ENCODE assay signal across 31 mouse cellular contexts in the genomic region with DNA sequence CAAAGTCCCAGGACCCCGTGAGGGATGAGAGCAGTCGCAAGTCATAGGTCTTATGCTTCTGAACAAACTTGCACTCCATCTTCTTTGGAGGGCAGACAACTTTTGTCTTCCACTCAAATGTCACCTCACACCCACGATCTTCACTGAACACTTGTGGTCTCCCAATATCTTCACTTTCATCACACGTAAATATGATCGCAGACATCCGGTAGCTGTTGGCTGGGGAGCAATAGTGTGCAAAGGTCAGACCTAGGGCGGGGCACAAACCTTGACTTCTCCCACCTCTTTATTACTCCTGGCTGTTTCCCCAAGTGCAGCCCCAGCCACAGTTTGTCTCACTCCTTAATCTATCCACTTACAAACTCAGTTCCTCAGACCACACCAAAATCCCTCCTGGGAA. TPM values are rescaled to one million over a fixed set of nuclear protein-coding genes. Genes with fewer than 3 reads are reported as not detected.
DNase-seq lines count a peak whose midpoint lies in the region; ATAC-seq and TF ChIP-seq lines count a peak whose summit lies in the region.
"Had no signal": no experiment of that assay in that cellular context is flagged by ENCODE, and none has a peak within 500 bp of the region (broad histone marks: within the 10 kb centered on the region; RNA-seq: fewer than 3 reads in every experiment).

No protein-coding gene starts in this region.

- no peak for TF ChIP-seq CTCF in intestine, postnatal 0 days (IDR thresholded peaks at IDR 0.05; ENCODE audit: low read depth)
- no peak for TF ChIP-seq CTCF in small intestine, adult 2 months (IDR thresholded peaks at IDR 0.05; ENCODE audit: extremely low read depth, insufficient read length, insufficient replicate concordance, low read depth, low read length)

- H3K4me2 ChIP-seq in intestine, postnatal 0 days (replicated peaks; ENCODE audit: low read depth): no peak overlapping the region
- H3K4me2 ChIP-seq: hindbrain, embryonic 12.5 days; limb, embryonic 15.5 days; liver, embryonic 13.5 days; neural tube, embryonic 12.5 days had no signal

- 47% methylated on average over 7 of the region's 7 CpGs for WGBS in intestine, postnatal 0 days
- WGBS in small intestine, adult 2 months: 32% methylated on average over 7 of the region's 7 CpGs

- no peaks in the 10 kb centered on the region for H3K27me3 ChIP-seq in intestine, postnatal 0 days (replicated peaks; ENCODE audit: control insufficient read depth, insufficient read depth, low read length)
- H3K27me3 ChIP-seq in small intestine, adult 2 months (ENCODE audit: control insufficient read depth, insufficient read depth, low read length): no peaks in the 10 kb centered on the region
- H3K27me3 ChIP-seq: hindbrain, embryonic 12.5 days; limb, embryonic 15.5 days; liver, embryonic 13.5 days; neural tube, embryonic 12.5 days had no signal

- no peaks in the 10 kb centered on the region for H3K9me3 ChIP-seq in intestine, postnatal 0 days (ENCODE audit: control insufficient read depth)
- H3K9me3 ChIP-seq: G1E; heart, embryonic 10.5 days; limb, embryonic 10.5 days; limb, embryonic 15.5 days; liver, embryonic 13.5 days; neural tube, embryonic 12.5 days had no signal

- ATAC-seq in activated CD4-positive, CD25-positive, alpha-beta regulatory T cell, adult 4 months: peak; percentile 91
- ATAC-seq in intestine, postnatal 0 days: peak; percentile 70
- ATAC-seq: forebrain, embryonic 16.5 days; hindbrain, postnatal 0 days; lung, postnatal 0 days had no signal

- peak; percentile 79 for DNase-seq in CD4-positive, CD25-positive, alpha-beta regulatory T cell, adult 2 months (ENCODE audit: low read depth, low spot score)
- DNase-seq in cerebellum, adult 9-10 months: no peak
- DNase-seq in testis, postnatal 14 days (ENCODE audit: low spot score): no peak
- no peak for DNase-seq in frontal cortex, adult 2 months (ENCODE audit: extremely low spot score in 1 of 2, low spot score in 1 of 2)
- DNase-seq: adrenal gland, postnatal 25 days; cerebellum, adult 18-20 months; cerebellum, postnatal 14 days; gastrocnemius, postnatal 14 days; heart, postnatal 36 days; kidney, adult 2 months; kidney, postnatal 10 days; layer of hippocampus, adult 9-11 months; liver, embryonic 13.5 days; lung, adult 18-20 months; midbrain, embryonic 14.5 days had no signal

- no peak overlapping the region; the same call in 1 of the 2 replicates for H3K27ac ChIP-seq in intestine, postnatal 0 days (ENCODE audit: low read depth, low read length)
- H3K27ac ChIP-seq in small intestine, adult 2 months (ENCODE audit: insufficient read depth, low read depth, low read length): peak overlapping the region; percentile 53; the same call in 1 of the 2 replicates
- H3K27ac ChIP-seq: heart, embryonic 10.5 days; hindbrain, embryonic 12.5 days; hindbrain, postnatal 0 days; limb, embryonic 10.5 days; limb, embryonic 15.5 days; liver, embryonic 13.5 days; macrophage; neural tube, embryonic 12.5 days had no signal

- TF ChIP-seq POLR2A in small intestine, adult 2 months (IDR thresholded peaks at IDR 0.05; ENCODE audit: low read depth, low read length): no peak

- 0 out of 2 replicates have a peak, but pooled peaks cover 2% of the 10 kb centered on the region for H3K4me1 ChIP-seq in intestine, postnatal 0 days (replicated peaks; ENCODE audit: control insufficient read depth, insufficient read depth, low read length)
- peaks cover 13% of the 10 kb centered on the region for H3K4me1 ChIP-seq in small intestine, adult 2 months (ENCODE audit: control insufficient read depth, insufficient read depth, insufficient read length, low read length)
- H3K4me1 ChIP-seq: hindbrain, embryonic 12.5 days; limb, embryonic 10.5 days; liver, embryonic 13.5 days; neural tube, embryonic 12.5 days had no signal

- H3K9ac ChIP-seq in intestine, postnatal 0 days (ENCODE audit: low read depth, low read length): no peak overlapping the region
- H3K9ac ChIP-seq: hindbrain, embryonic 12.5 days; limb, embryonic 15.5 days; liver, embryonic 13.5 days; neural tube, embryonic 12.5 days had no signal

- peaks cover 63% of the 10 kb centered on the region for H3K36me3 ChIP-seq in intestine, postnatal 0 days (ENCODE audit: control insufficient read depth, insufficient read depth)
- H3K36me3 ChIP-seq in small intestine, adult 2 months (ENCODE audit: control insufficient read depth, insufficient read depth, low read length): peaks cover 32% of the 10 kb centered on the region

- no peak overlapping the region for H3K4me3 ChIP-seq in intestine, postnatal 0 days (ENCODE audit: low read depth, low read length)
- H3K4me3 ChIP-seq in small intestine, adult 2 months (ENCODE audit: low read depth, low read length): peak overlapping the region; percentile 13; the same call in 1 of the 2 replicates
- H3K4me3 ChIP-seq: erythroblast, embryonic 14.5 days; heart, embryonic 10.5 days; hindbrain, embryonic 12.5 days; limb, embryonic 10.5 days; limb, embryonic 15.5 days; liver, embryonic 13.5 days; neural tube, embryonic 12.5 days had no signal

RNA-seq across cellular contexts. Expression of a gene that starts 16.3 kb away (rescaled TPM):
- under 1 TPM in 1 of 2 experiments, not detected in 1; 0.81 TPM for polyA plus RNA-seq in activated CD4-positive, CD25-positive, alpha-beta regulatory T cell, adult 4 months (2017; shearing (Covaris generic))
- 2.1 and 3.1 TPM in 2 replicates for polyA plus RNA-seq in intestine, postnatal 0 days (2015; fragmentation: Nextera tagmentation; extraction: Ambion mirVana)
- polyA plus RNA-seq in small intestine, adult 2 months (2012; rRNA removed): 32.1 and 46.4 TPM in 2 replicates
- polyA plus RNA-seq in frontal cortex, adult 2 months (2012; rRNA removed): 0.48 and 1.6 TPM in 2 replicates
- polyA plus RNA-seq: brain, embryonic 14.5 days; erythroblast, embryonic 14.5 days; forebrain, embryonic 11.5 days; forebrain, embryonic 16.5 days; hindbrain, embryonic 12.5 days; limb, embryonic 10.5 days; limb, embryonic 15.5 days; liver, embryonic 13.5 days; macrophage; midbrain, embryonic 14.5 days; neural tube, embryonic 12.5 days had no signal
